Mouse (Mus musculus) ES-Bruce4 (cell line): ENCODE data around the gene Erbb4. TPM values are rescaled to one million over a fixed set of nuclear protein-coding genes. Genes with fewer than 3 reads are reported as not detected.

Source experiments
- H3K27ac ChIP-seq: 2 replicates; pipeline ENCODE4 v1.5.1; 2012; ENCODE audit warnings: low read length, inconsistent platforms; ENCODE audit not compliant: insufficient read depth
- H3K27me3 ChIP-seq: 2 replicates; pipeline ENCODE4 v1.6.1; 2012; ENCODE audit warnings: mild to moderate bottlenecking, low read length, inconsistent platforms; ENCODE audit not compliant: control insufficient read depth, poor library complexity, insufficient read depth, severe bottlenecking
- H3K36me3 ChIP-seq: 2 replicates; pipeline ENCODE4 v1.6.1; 2012; ENCODE audit warnings: inconsistent platforms, mild to moderate bottlenecking, low read length, moderate library complexity; ENCODE audit not compliant: control insufficient read depth, poor library complexity, insufficient read depth, severe bottlenecking
- H3K4me1 ChIP-seq: one replicate; pipeline ENCODE4 v1.8.1; 2011; ENCODE audit warnings: low read length; ENCODE audit not compliant: control insufficient read depth, insufficient read depth
- H3K4me3 ChIP-seq: 2 replicates; pipeline ENCODE4 v1.5.1; 2011; ENCODE audit warnings: low read depth, mild to moderate bottlenecking, low read length
- H3K9ac ChIP-seq: 2 replicates; pipeline ENCODE4 v1.6.1; 2012; ENCODE audit warnings: low read depth, mild to moderate bottlenecking, inconsistent platforms; ENCODE audit not compliant: poor library complexity, severe bottlenecking
- H3K9me3 ChIP-seq: replicated peaks from 2 replicates; pipeline ENCODE4 v1.6.1; 2012; ENCODE audit warnings: mild to moderate bottlenecking, low read length, inconsistent platforms; ENCODE audit not compliant: control insufficient read depth, poor library complexity, insufficient read depth, severe bottlenecking
- CTCF ChIP-seq: IDR thresholded peaks from one replicate; pipeline ENCODE4 v1.8.1; 2011; ENCODE audit warnings: low read depth, low read length
- EP300 ChIP-seq: IDR thresholded peaks from 2 replicates; pipeline ENCODE4 v1.6.1; 2011; ENCODE audit warnings: low read depth, low read length; ENCODE audit not compliant: insufficient read depth
- POLR2A ChIP-seq: IDR thresholded peaks from one replicate; pipeline ENCODE4 v1.8.1; 2011; ENCODE audit warnings: low read length; ENCODE audit not compliant: insufficient read depth
- polyA plus RNA-seq: library from polyadenylated mRNA; stranded (reverse); fragments of >200 nt; gene quantifications from 2 replicates; pipeline ENCODE4 v1.2.4, GENCODE M21; 2011; ENCODE audit warnings: low read depth; ENCODE audit not compliant: missing spikeins, insufficient read depth, insufficient read length

Erbb4 gene
- polyA plus RNA-seq, 1 experiment: 0.90 TPM

DNA sequence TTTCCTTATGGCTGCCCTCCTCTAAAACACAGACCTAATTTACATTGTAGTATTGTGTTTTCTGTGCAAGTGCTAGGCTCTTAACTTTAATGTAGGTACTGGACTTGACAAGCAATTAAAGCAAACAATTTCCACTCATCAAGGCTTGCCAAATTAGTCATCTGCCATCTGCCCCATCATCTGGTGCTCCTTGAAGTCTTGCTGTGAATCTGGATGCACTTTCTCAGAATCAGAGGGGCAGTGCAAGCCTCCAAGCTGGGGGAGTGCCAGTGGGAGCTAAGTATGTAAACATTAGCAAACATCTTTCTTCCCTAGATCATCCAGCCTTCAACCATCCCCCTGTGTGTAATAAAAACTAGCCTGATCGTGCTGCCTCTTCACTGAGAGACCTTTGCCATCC, 358.9 kb downstream of the Erbb4 start:
- H3K4me3 ChIP-seq: no peak overlapping the region
- no peaks in the 10 kb centered on the region for H3K9me3 ChIP-seq
- H3K4me1 ChIP-seq: no peaks in the 10 kb centered on the region
- TF ChIP-seq CTCF: no peak
- TF ChIP-seq POLR2A: no peak
- no peak for TF ChIP-seq EP300
- no peak overlapping the region for H3K27ac ChIP-seq
- no peaks in the 10 kb centered on the region for H3K27me3 ChIP-seq
- no peak overlapping the region for H3K9ac ChIP-seq
- no peaks in the 10 kb centered on the region for H3K36me3 ChIP-seq

DNA sequence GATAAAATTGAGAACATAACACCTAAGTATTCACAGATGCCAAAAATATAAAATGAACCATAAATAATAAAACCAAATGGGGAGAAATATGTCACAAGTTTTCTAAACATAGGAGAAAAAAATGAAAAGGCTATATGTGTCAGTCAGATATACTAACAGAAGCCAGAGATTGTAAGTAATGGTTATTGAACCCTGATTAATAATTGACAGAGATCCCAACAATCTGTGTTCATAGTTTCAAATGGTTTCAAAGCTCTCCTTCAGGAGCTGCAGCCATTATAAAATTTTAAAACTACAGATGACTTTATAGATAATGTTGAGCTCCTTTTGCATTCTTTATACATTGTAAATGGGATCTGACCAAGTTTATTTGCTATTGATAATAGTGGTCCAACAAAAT, 426.4 kb downstream of the Erbb4 start:
- Histone ChIP-seq H3K4me1 (no peaks in the 10 kb centered on the region), H3K27me3 (no peaks in the 10 kb centered on the region), H3K4me3 (no peak overlapping the region), H3K9ac (no peak overlapping the region), H3K9me3 (no peaks in the 10 kb centered on the region), H3K27ac (no peak overlapping the region), H3K36me3 (no peaks in the 10 kb centered on the region)
- TF ChIP-seq EP300: no peak
- TF ChIP-seq POLR2A: no peak
- TF ChIP-seq CTCF: no peak

DNA sequence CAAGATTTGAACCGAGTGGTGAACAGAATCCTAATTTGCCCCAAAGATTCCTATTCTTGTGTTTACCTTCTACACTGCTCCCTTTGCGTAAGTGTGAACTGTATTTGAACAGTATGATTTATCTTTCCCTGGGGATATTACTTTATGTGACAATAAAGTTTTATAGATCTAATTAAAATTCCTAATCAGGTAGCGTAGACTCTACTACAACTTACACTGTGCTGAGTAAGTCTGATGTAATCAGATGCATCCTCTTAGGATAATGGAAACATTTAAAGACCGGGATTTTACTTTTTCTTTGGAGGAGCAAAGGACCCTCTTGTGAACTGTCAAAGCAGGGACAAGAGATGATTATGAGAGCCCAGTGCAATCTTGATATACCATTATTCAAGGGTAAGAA, 433.2 kb downstream of the Erbb4 start:
- no peaks in the 10 kb centered on the region for H3K36me3 ChIP-seq

DNA sequence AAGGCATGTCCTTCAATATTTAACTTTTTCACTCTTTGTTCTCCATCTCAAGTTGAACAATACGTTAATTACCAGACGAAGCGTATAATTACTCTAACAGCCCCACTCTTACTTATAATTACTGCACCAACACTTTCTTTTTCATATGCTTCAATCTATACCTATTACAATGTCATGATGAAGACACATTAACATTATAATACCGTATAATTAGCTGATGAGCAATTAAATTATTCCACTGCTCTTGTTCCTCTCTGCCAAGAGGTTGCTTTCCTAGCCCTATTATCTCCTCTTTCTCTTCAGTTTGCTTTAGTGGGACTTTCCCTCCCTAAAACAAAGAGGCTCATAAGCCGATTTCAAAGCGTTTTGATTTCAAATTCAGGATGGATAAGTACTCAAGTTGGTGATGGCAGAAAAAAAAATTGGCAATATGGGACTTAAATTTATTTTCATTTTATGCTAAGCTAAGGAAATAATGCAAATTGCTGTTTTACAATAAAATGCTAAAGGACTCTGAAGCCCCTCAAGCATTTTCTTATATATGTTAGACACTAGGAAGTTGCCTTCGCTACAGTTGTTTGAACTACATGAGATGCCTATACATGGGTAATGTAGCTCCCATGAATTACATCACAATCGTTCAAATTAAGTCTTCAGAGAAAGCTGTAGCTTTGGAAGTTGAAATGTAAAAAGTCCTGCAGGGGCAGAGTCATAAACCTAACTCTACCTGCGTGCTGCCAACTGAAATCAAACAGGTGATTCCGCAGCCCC, 440.8 kb downstream of the Erbb4 start:
- H3K4me1 ChIP-seq: no peaks in the 10 kb centered on the region
- no peaks in the 10 kb centered on the region for H3K36me3 ChIP-seq
- no peaks in the 10 kb centered on the region for H3K9me3 ChIP-seq
- H3K4me3 ChIP-seq: no peak overlapping the region
- no peak overlapping the region for H3K9ac ChIP-seq
- H3K27me3 ChIP-seq: no peaks in the 10 kb centered on the region
- TF ChIP-seq CTCF (no peak), EP300 (no peak)
- no peak overlapping the region for H3K27ac ChIP-seq

More for the DNA sequence above, 433.2 kb downstream of the Erbb4 start:
- H3K9me3 ChIP-seq: no peaks in the 10 kb centered on the region
- H3K4me1 ChIP-seq: no peaks in the 10 kb centered on the region
- no peak overlapping the region for H3K9ac ChIP-seq
- no peak overlapping the region for H3K4me3 ChIP-seq
- no peak overlapping the region for H3K27ac ChIP-seq
- TF ChIP-seq CTCF (no peak), EP300 (no peak), POLR2A (no peak)
- H3K27me3 ChIP-seq: no peaks in the 10 kb centered on the region

DNA sequence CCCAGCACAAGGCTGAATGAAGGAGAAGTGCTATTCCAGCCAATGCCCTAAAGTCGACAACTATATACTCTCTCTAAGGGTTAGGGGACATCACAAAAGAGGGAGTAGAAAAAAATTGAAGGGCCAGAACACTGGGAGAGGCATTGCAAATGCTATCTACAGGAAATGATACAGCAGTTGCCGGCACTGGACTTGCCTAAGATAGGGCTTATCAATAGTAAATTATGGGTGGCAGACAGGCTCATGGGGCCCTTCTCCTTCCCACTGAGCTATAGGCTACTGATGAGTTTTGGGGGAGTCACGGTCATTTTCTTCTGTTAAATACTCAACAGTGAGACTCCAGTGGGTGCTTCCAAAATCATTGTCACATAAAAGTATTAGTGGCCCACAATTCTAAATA, 517.4 kb downstream of the Erbb4 start:
- Histone ChIP-seq H3K27ac (no peak overlapping the region), H3K36me3 (no peaks in the 10 kb centered on the region), H3K9ac (no peak overlapping the region), H3K9me3 (0 out of 2 replicates have a peak, but pooled peaks cover 10% of the 10 kb centered on the region), H3K27me3 (no peaks in the 10 kb centered on the region), H3K4me3 (no peak overlapping the region), H3K4me1 (no peaks in the 10 kb centered on the region)
- no peak for TF ChIP-seq EP300
- no peak for TF ChIP-seq CTCF
- TF ChIP-seq POLR2A: no peak

DNA sequence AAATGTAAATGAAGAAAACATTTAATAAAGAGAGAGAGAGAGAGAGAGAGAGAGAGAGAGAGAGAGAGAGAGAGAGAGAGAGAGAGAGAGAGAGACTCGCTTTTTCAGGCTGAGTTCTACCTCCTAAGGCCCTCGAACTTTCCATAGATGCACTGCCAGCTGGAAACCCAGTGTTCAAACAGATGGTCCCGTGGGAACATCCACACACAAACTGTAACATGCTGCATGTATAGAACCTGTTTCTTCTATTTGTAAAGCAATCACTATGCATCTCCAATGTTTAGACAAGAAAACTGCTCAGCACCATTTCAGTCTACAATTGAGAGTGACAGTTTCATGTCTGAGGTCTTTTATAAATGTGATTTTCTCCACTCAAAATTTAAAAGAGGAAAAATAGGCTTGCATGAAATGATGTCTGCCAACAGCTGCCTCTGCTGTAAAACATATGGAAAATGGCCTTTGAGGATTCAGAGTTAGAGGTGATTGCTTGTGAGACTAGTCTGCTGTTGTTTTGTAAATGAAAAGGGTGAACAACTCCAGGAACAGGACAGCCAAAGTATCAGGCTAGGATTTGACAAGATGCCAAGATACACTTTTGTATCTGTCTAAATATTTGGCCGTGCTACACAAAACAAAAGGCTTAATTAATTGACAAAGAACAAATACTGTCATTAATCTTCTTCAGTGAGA, 533.9 kb downstream of the Erbb4 start:
- Histone ChIP-seq H3K27ac (no peak overlapping the region), H3K9me3 (no peaks in the 10 kb centered on the region), H3K4me1 (no peaks in the 10 kb centered on the region), H3K27me3 (no peaks in the 10 kb centered on the region), H3K4me3 (no peak overlapping the region), H3K36me3 (no peaks in the 10 kb centered on the region), H3K9ac (no peak overlapping the region)
- TF ChIP-seq CTCF: no peak
- TF ChIP-seq POLR2A: no peak
- no peak for TF ChIP-seq EP300
